Mouse (Mus musculus): ENCODE data around the gene Trpt1. TPM values are rescaled to one million over a fixed set of nuclear protein-coding genes. Genes with fewer than 3 reads are reported as not detected.

Trpt1 gene
- polyA plus RNA-seq, 1 experiment from 2014 or later, result 6.9 TPM

- peak; percentile 99 for ATAC-seq
- peak within 1 kb of the TSS; percentile 89 for H3K27ac ChIP-seq
- peak within 1 kb of the TSS; percentile 85 for H3K4me2 ChIP-seq (replicated peaks)
- peak within 1 kb of the TSS; percentile 91 for H3K9ac ChIP-seq
- H3K4me1 ChIP-seq (replicated peaks), result peaks cover 9% of the 10 kb centered on the region; the same call in 1 of the 2 replicates
- H3K9me3 ChIP-seq, result no peaks in the 10 kb centered on the region
- no peaks in the 10 kb centered on the region for H3K27me3 ChIP-seq (replicated peaks)
- peak within 1 kb of the TSS; percentile 97 for H3K4me3 ChIP-seq (replicated peaks)
- peaks cover 3% of the 10 kb centered on the region for H3K36me3 ChIP-seq
- WGBS, result under 1% methylated on average over 49 of the region's 49 CpGs
Measured at GRCm38 (mm10) chr19:7039841-7040636, 44.1 kb downstream of the Trpt1 start, which contains the start of gene Stip1. Stip1 (minus strand) TSS chr19:7039967.

DNA sequence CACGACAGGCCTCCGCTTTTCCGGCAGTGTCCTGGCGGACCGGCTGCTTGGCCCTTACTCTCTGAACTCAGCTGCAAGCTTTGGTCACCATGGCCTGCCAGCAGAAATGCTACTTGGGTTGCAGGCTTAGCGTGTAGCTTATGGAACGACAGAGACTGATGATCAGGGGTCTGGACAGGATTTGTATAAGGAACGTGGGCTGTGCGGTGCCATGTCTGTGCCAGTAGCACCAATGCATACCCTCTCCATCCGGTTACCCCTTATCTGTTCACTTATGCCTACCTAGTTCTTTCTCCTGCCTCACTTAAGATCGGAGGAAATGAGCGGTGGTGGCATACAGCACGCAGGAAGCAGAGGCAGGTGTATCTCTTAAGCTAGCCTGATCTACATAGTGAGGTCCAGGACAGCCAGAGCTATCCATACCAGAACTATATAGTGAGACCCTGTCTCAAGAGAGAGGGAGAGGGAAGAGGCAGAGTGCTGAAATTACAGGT is 44.8 kb downstream of the Trpt1 start:
- Histone ChIP-seq H3K27ac (peak overlapping the region; percentile 88), H3K27me3 (replicated peaks) (no peaks in the 10 kb centered on the region), H3K4me1 (replicated peaks) (peaks cover 9% of the 10 kb centered on the region; the same call in 1 of the 2 replicates), H3K4me2 (replicated peaks) (peak overlapping the region; percentile 85), H3K4me3 (replicated peaks) (peak overlapping the region; percentile 54), H3K9me3 (no peaks in the 10 kb centered on the region), H3K36me3 (no peaks in the 10 kb centered on the region), H3K9ac (peak overlapping the region; percentile 73)
- WGBS, result 22% methylated on average over 13 of the region's 13 CpGs
- ATAC-seq, result peak; percentile 7; the same call in 1 of the 2 replicates

- no peak overlapping the region for H3K9ac ChIP-seq
- no peak overlapping the region for H3K4me2 ChIP-seq (replicated peaks)
- no peaks in the 10 kb centered on the region for H3K36me3 ChIP-seq
- H3K4me1 ChIP-seq (replicated peaks), result peaks cover 9% of the 10 kb centered on the region; the same call in 1 of the 2 replicates
- no peaks in the 10 kb centered on the region for H3K9me3 ChIP-seq
- ATAC-seq, result no peak
- no peaks in the 10 kb centered on the region for H3K27me3 ChIP-seq (replicated peaks)
- no peak overlapping the region for H3K4me3 ChIP-seq (replicated peaks)
- H3K27ac ChIP-seq, result no peak overlapping the region
- 86% methylated on average over 2 of the region's 2 CpGs for WGBS
Measured at GRCm38 (mm10) chr19:7041171-7041570, 45.2 kb downstream of the Trpt1 start.

DNA sequence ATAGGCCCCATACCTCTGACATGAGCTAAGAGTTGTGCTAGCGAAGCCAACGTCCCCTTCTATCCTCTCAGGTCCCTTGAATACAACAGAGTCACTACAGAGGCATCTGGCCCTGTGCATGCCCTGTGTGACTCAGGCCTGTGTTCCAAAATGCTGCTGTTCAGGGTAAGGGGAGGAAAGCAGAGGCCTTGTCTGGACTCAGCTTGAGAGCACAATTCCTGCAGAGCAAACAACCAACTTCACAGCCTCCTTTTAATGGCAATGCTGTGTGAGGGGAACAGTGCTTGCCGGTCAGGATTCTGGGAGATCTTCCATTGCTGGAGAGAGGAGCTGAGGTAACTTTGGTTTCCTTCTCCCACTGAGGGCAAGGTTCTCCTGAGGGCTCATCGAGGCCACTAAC is 48.3 kb downstream of the Trpt1 start:
- Histone ChIP-seq H3K36me3 (no peaks in the 10 kb centered on the region), H3K4me2 (replicated peaks) (no peak overlapping the region), H3K4me1 (replicated peaks) (0 out of 2 replicates have a peak, but pooled peaks cover 3% of the 10 kb centered on the region), H3K9ac (no peak overlapping the region), H3K27me3 (replicated peaks) (no peaks in the 10 kb centered on the region), H3K27ac (no peak overlapping the region), H3K4me3 (replicated peaks) (no peak overlapping the region), H3K9me3 (no peaks in the 10 kb centered on the region)
- no peak for ATAC-seq
- 60% methylated on average over 4 of the region's 4 CpGs for WGBS

GRCm38 (mm10) chr19:7044706-7045105 is 48.8 kb downstream of the Trpt1 start:
- no peak overlapping the region for H3K4me3 ChIP-seq (replicated peaks)
- no peak overlapping the region for H3K27ac ChIP-seq
- H3K4me1 ChIP-seq (replicated peaks), result 0 out of 2 replicates have a peak, but pooled peaks cover 3% of the 10 kb centered on the region
- H3K36me3 ChIP-seq, result no peaks in the 10 kb centered on the region
- H3K27me3 ChIP-seq (replicated peaks), result no peaks in the 10 kb centered on the region
- no peaks in the 10 kb centered on the region for H3K9me3 ChIP-seq
- no peak overlapping the region for H3K4me2 ChIP-seq (replicated peaks)
- WGBS, result 24% methylated on average over 4 of the region's 4 CpGs
- H3K9ac ChIP-seq, result no peak overlapping the region
- ATAC-seq, result no peak

Other genes with a start within 250 kb of the Trpt1 start
- 20.8 and 21.0 TPM in 2 replicates for gene Rps6ka4, start 155.5 kb upstream of the Trpt1 start, polyA plus RNA-seq (2015; fragmentation: Nextera tagmentation; extraction: Ambion mirVana)
- gene Ccdc88b, start 137.9 kb upstream of the Trpt1 start, polyA plus RNA-seq (2015; fragmentation: Nextera tagmentation; extraction: Ambion mirVana), result 1.4 and 1.5 TPM in 2 replicates
- 124 TPM in 2 replicates for gene Trmt112, start 86.4 kb upstream of the Trpt1 start, polyA plus RNA-seq (2015; fragmentation: Nextera tagmentation; extraction: Ambion mirVana)
- 184 and 205 TPM in 2 replicates for gene Prdx5, start 86.0 kb upstream of the Trpt1 start, polyA plus RNA-seq (2015; fragmentation: Nextera tagmentation; extraction: Ambion mirVana)
- 32.2 and 37.6 TPM in 2 replicates for gene Esrra, start 74.3 kb upstream of the Trpt1 start, polyA plus RNA-seq (2015; fragmentation: Nextera tagmentation; extraction: Ambion mirVana)
- 1.1 and 1.6 TPM in 2 replicates for gene Catsperz, start 70.8 kb upstream of the Trpt1 start, polyA plus RNA-seq (2015; fragmentation: Nextera tagmentation; extraction: Ambion mirVana)
- 0.29 and 0.40 TPM in 2 replicates for gene Kcnk4, start 61.6 kb upstream of the Trpt1 start, polyA plus RNA-seq (2015; fragmentation: Nextera tagmentation; extraction: Ambion mirVana)
- gene Bad, start 54.3 kb upstream of the Trpt1 start, polyA plus RNA-seq (2015; fragmentation: Nextera tagmentation; extraction: Ambion mirVana), result 70.0 and 72.4 TPM in 2 replicates
- 20.4 and 25.5 TPM in 2 replicates for gene Gpr137, start 53.7 kb upstream of the Trpt1 start, polyA plus RNA-seq (2015; fragmentation: Nextera tagmentation; extraction: Ambion mirVana)
- 177 and 188 TPM in 2 replicates for gene Ppp1r14b, start 21.2 kb upstream of the Trpt1 start, polyA plus RNA-seq (2015; fragmentation: Nextera tagmentation; extraction: Ambion mirVana)
- gene Plcb3, start 19.7 kb upstream of the Trpt1 start, polyA plus RNA-seq (2015; fragmentation: Nextera tagmentation; extraction: Ambion mirVana), result 187 and 198 TPM in 2 replicates
- 154 and 170 TPM in 2 replicates for gene Fkbp2, start 15.6 kb upstream of the Trpt1 start, polyA plus RNA-seq (2015; fragmentation: Nextera tagmentation; extraction: Ambion mirVana)
- gene Vegfb, start 8.5 kb upstream of the Trpt1 start, polyA plus RNA-seq (2015; fragmentation: Nextera tagmentation; extraction: Ambion mirVana), result 44.0 and 46.7 TPM in 2 replicates
- gene Dnajc4, start 3.6 kb upstream of the Trpt1 start, polyA plus RNA-seq (2015; fragmentation: Nextera tagmentation; extraction: Ambion mirVana), result 22.7 and 27.5 TPM in 2 replicates
- 20.6 and 23.5 TPM in 2 replicates for gene Nudt22, start within 50 bp of the Trpt1 start, polyA plus RNA-seq (2015; fragmentation: Nextera tagmentation; extraction: Ambion mirVana)
- gene Fermt3, start 23.3 kb downstream of the Trpt1 start, polyA plus RNA-seq (2015; fragmentation: Nextera tagmentation; extraction: Ambion mirVana), result 9.8 and 10.1 TPM in 2 replicates
- 211 and 214 TPM in 2 replicates for gene Stip1, start 43.8 kb downstream of the Trpt1 start, polyA plus RNA-seq (2015; fragmentation: Nextera tagmentation; extraction: Ambion mirVana)
- 11.8 and 11.9 TPM in 2 replicates for gene Macrod1, start 60.7 kb downstream of the Trpt1 start, polyA plus RNA-seq (2015; fragmentation: Nextera tagmentation; extraction: Ambion mirVana)
- gene Flrt1, start 109.6 kb downstream of the Trpt1 start, polyA plus RNA-seq (2015; fragmentation: Nextera tagmentation; extraction: Ambion mirVana), result 1.8 and 2.1 TPM in 2 replicates
- 166 and 172 TPM in 2 replicates for gene Otub1, start 210.2 kb downstream of the Trpt1 start, polyA plus RNA-seq (2015; fragmentation: Nextera tagmentation; extraction: Ambion mirVana)
- gene Cox8a, start 221.5 kb downstream of the Trpt1 start, polyA plus RNA-seq (2015; fragmentation: Nextera tagmentation; extraction: Ambion mirVana), result 1,343 and 1,351 TPM in 2 replicates
- gene Naa40, start 245.1 kb downstream of the Trpt1 start, polyA plus RNA-seq (2015; fragmentation: Nextera tagmentation; extraction: Ambion mirVana), result 49.8 and 52.9 TPM in 2 replicates